ENCODE assay signal across 21 mouse cellular contexts in genomic region chr15:103341547-103341946, GRCm38 (mm10). TPM values are rescaled to one million over a fixed set of nuclear protein-coding genes. Genes with fewer than 3 reads are reported as not detected.
DNase-seq lines count a peak whose midpoint lies in the region; ATAC-seq and TF ChIP-seq lines count a peak whose summit lies in the region.
"Had no signal": no experiment of that assay in that cellular context is flagged by ENCODE, and none has a peak within 500 bp of the region (broad histone marks: within the 10 kb centered on the region; RNA-seq: fewer than 3 reads in every experiment).

No protein-coding gene starts in this region.

- H3K4me2 ChIP-seq in liver, embryonic 11.5 days, result 0 out of 2 replicates have a peak overlapping the region, but pooled peaks have one; percentile 11
- H3K4me2 ChIP-seq in liver, postnatal 0 days (ENCODE audit: low read depth, low read length), result no peak overlapping the region
- H3K4me2 ChIP-seq: heart, embryonic 11.5 days; limb, embryonic 12.5 days had no signal

- peak; percentile 29 for DNase-seq in embryo, embryonic 10.5 days (ENCODE audit: low spot score)
- no peak for DNase-seq in embryo, embryonic 9.5 days (ENCODE audit: extremely low spot score)
- no peak for DNase-seq in liver, embryonic 11.5 days (ENCODE audit: low spot score)
- no peak for DNase-seq in liver, postnatal 0 days
- DNase-seq in retina, postnatal 1 day, result peak; percentile 23
- no peak for DNase-seq in retina, embryonic 14.5 days (ENCODE audit: low spot score)
- DNase-seq in adipocyte (ENCODE audit: low spot score), result no peak
- DNase-seq in left cerebral cortex, adult 9 months (ENCODE audit: low spot score in 2 of 2), result no peak
- DNase-seq: adrenal gland, postnatal 36 days; kidney, postnatal 25 days; liver, embryonic 13.5 days; lung, postnatal 4 days; right cerebral cortex, postnatal 14 days; thymus, postnatal 36 days had no signal

- H3K4me1 ChIP-seq in liver, embryonic 11.5 days (replicated peaks; ENCODE audit: control insufficient read depth, insufficient read depth, low read length), result peaks cover 40% of the 10 kb centered on the region
- peaks cover 21% of the 10 kb centered on the region for H3K4me1 ChIP-seq in liver, postnatal 0 days (ENCODE audit: insufficient read depth)

- no peak overlapping the region for H3K9ac ChIP-seq in liver, embryonic 11.5 days (ENCODE audit: low read depth, low read length)
- H3K9ac ChIP-seq in liver, postnatal 0 days (replicated peaks), result no peak overlapping the region
- H3K9ac ChIP-seq: embryonic facial prominence, embryonic 15.5 days; limb, embryonic 12.5 days; liver, embryonic 13.5 days; lung, embryonic 15.5 days; midbrain, embryonic 15.5 days had no signal

- peaks cover 4% of the 10 kb centered on the region; the same call in 1 of the 2 replicates for H3K27me3 ChIP-seq in liver, embryonic 11.5 days (replicated peaks; ENCODE audit: control insufficient read depth, insufficient read depth, low read length)
- H3K27me3 ChIP-seq in liver, postnatal 0 days (ENCODE audit: insufficient read depth, low read length), result peaks cover 32% of the 10 kb centered on the region

- no peak for TF ChIP-seq CTCF in liver, postnatal 0 days (IDR thresholded peaks at IDR 0.05; ENCODE audit: low read depth)

- H3K27ac ChIP-seq in liver, embryonic 11.5 days (ENCODE audit: low read depth, low read length), result no peak overlapping the region
- no peak overlapping the region for H3K27ac ChIP-seq in liver, postnatal 0 days (ENCODE audit: low read depth)
- H3K27ac ChIP-seq: embryonic facial prominence, embryonic 15.5 days; limb, embryonic 12.5 days; liver, embryonic 13.5 days; lung, embryonic 15.5 days had no signal

- no peak for ATAC-seq in liver, embryonic 11.5 days (replicated peaks; ENCODE audit: low FRiP score)
- ATAC-seq in liver, postnatal 0 days, result no peak
- ATAC-seq: forebrain, embryonic 16.5 days; inflammation-experienced regulatory T-cells, adult 6 months had no signal

- WGBS in liver, embryonic 11.5 days, result 35% methylated on average over 8 of the region's 8 CpGs
- WGBS in liver, postnatal 0 days (ENCODE audit: insufficient replicate concordance), result 59% methylated on average over 8 of the region's 8 CpGs

- peaks cover 14% of the 10 kb centered on the region for H3K36me3 ChIP-seq in liver, embryonic 11.5 days (ENCODE audit: control insufficient read depth, insufficient read depth, low read length)
- peaks cover 27% of the 10 kb centered on the region for H3K36me3 ChIP-seq in liver, postnatal 0 days (replicated peaks; ENCODE audit: insufficient read depth, low read length)
- H3K36me3 ChIP-seq: midbrain, embryonic 15.5 days had no signal

- H3K4me3 ChIP-seq in liver, embryonic 11.5 days (ENCODE audit: low read depth, low read length), result no peak overlapping the region
- no peak overlapping the region for H3K4me3 ChIP-seq in liver, postnatal 0 days (ENCODE audit: low read depth, low read length)
- H3K4me3 ChIP-seq: limb, embryonic 12.5 days; liver, embryonic 13.5 days; lung, embryonic 15.5 days had no signal

- no peaks in the 10 kb centered on the region for H3K9me3 ChIP-seq in liver, embryonic 11.5 days (ENCODE audit: control insufficient read depth, low read length)
- no peaks in the 10 kb centered on the region for H3K9me3 ChIP-seq in liver, postnatal 0 days (ENCODE audit: low read length)
- H3K9me3 ChIP-seq: embryonic facial prominence, embryonic 15.5 days; limb, embryonic 12.5 days; liver, embryonic 13.5 days; lung, embryonic 15.5 days; midbrain, embryonic 15.5 days had no signal

- no peak for TF ChIP-seq EP300 in liver, postnatal 0 days (IDR thresholded peaks at IDR 0.05; ENCODE audit: low read depth)

RNA-seq across cellular contexts. Expression of gene Zfp385a, which starts 1.7 kb away (rescaled TPM):
- polyA plus RNA-seq in liver, embryonic 11.5 days (2014; fragmentation: Nextera tagmentation; extraction: Ambion mirVana), result 23.2 and 24.8 TPM in 2 replicates
- polyA plus RNA-seq in liver, postnatal 0 days (2015; fragmentation: Nextera tagmentation; extraction: Ambion mirVana), result 10.1 TPM in 2 replicates
- polyA plus RNA-seq: inflammation-experienced regulatory T-cells, adult 6 months had no signal

RNA-seq across cellular contexts. Expression of gene Itga5, which starts 25.0 kb away (rescaled TPM):
- polyA plus RNA-seq in liver, embryonic 11.5 days (2014; fragmentation: Nextera tagmentation; extraction: Ambion mirVana), result 35.4 and 35.7 TPM in 2 replicates
- polyA plus RNA-seq in liver, postnatal 0 days (2015; fragmentation: Nextera tagmentation; extraction: Ambion mirVana), result 15.6 and 16.0 TPM in 2 replicates

RNA-seq across cellular contexts. Expression of gene Gpr84, which starts 31.1 kb away (rescaled TPM):
- 0.49 and 0.78 TPM in 2 replicates for polyA plus RNA-seq in liver, embryonic 11.5 days (2014; fragmentation: Nextera tagmentation; extraction: Ambion mirVana)
- polyA plus RNA-seq in liver, postnatal 0 days (2015; fragmentation: Nextera tagmentation; extraction: Ambion mirVana), result 1.1 and 1.8 TPM in 2 replicates
- polyA plus RNA-seq: inflammation-experienced regulatory T-cells, adult 6 months had no signal

Comparison
In these comparisons a context has a peak if more than half of its experiments do, and no peak if none do; other contexts are left out.
1. DNase-seq: peak in embryo, embryonic 10.5 days (single experiment) and retina, postnatal 1 day (single experiment); none in embryo, embryonic 9.5 days (single experiment), liver, embryonic 11.5 days (single experiment), liver, postnatal 0 days (single experiment), retina, embryonic 14.5 days (single experiment), adipocyte (single experiment) and left cerebral cortex, adult 9 months (0 of 2).